Mouse (Mus musculus): ENCODE data around the gene Mmab. TPM values are rescaled to one million over a fixed set of nuclear protein-coding genes. Genes with fewer than 3 reads are reported as not detected.

Mmab gene
- polyA plus RNA-seq, 1 experiment from 2014 or later = 36.3 TPM

- Histone ChIP-seq H3K9ac (no peak overlapping the region), H3K4me2 (no peak overlapping the region), H3K27me3 (no peaks in the 10 kb centered on the region), H3K4me1 (replicated peaks) (no peaks in the 10 kb centered on the region), H3K9me3 (no peaks in the 10 kb centered on the region), H3K36me3 (peaks cover 96% of the 10 kb centered on the region), H3K27ac (replicated peaks) (no peak overlapping the region), H3K4me3 (no peak overlapping the region)
- 91% methylated on average over 14 of the region's 14 CpGs for WGBS
- no peak for ATAC-seq (ENCODE audit: low FRiP score, low read depth)
These were observed 37.3 kb downstream of the Mmab start for GRCm38 (mm10) chr5:114406592-114406991.

GRCm38 (mm10) chr5:114393169-114393568 lies 50.7 kb downstream of the Mmab start:
- no peak for ATAC-seq (ENCODE audit: low FRiP score, low read depth)
- Histone ChIP-seq H3K4me2 (no peak overlapping the region), H3K9ac (no peak overlapping the region), H3K36me3 (peaks cover 56% of the 10 kb centered on the region), H3K4me1 (replicated peaks) (no peaks in the 10 kb centered on the region), H3K27ac (replicated peaks) (no peak overlapping the region), H3K27me3 (no peaks in the 10 kb centered on the region), H3K4me3 (no peak overlapping the region), H3K9me3 (no peaks in the 10 kb centered on the region)
- WGBS = 90% methylated on average over 9 of the region's 9 CpGs

GRCm38 (mm10) chr5:114384448-114384847 lies 59.4 kb downstream of the Mmab start:
- Histone ChIP-seq H3K27me3 (no peaks in the 10 kb centered on the region), H3K36me3 (peaks cover 37% of the 10 kb centered on the region), H3K4me1 (replicated peaks) (peaks cover 20% of the 10 kb centered on the region), H3K4me2 (no peak overlapping the region), H3K9ac (no peak overlapping the region), H3K9me3 (no peaks in the 10 kb centered on the region), H3K4me3 (no peak overlapping the region), H3K27ac (replicated peaks) (no peak overlapping the region)
- no peak for ATAC-seq (ENCODE audit: low FRiP score, low read depth)
- WGBS = 91% methylated on average over 8 of the region's 8 CpGs

- Histone ChIP-seq H3K4me1 (replicated peaks) (peaks cover 31% of the 10 kb centered on the region), H3K27ac (replicated peaks) (no peak overlapping the region), H3K36me3 (peaks cover 26% of the 10 kb centered on the region), H3K27me3 (no peaks in the 10 kb centered on the region), H3K9me3 (no peaks in the 10 kb centered on the region), H3K4me2 (no peak overlapping the region), H3K9ac (no peak overlapping the region), H3K4me3 (no peak overlapping the region)
- ATAC-seq (ENCODE audit: low FRiP score, low read depth) = no peak
- WGBS = 76% methylated on average over 9 of the region's 9 CpGs
These were observed 60.5 kb downstream of the Mmab start for GRCm38 (mm10) chr5:114383184-114383904.

Small RNA genes within 50 kb of the gene (microRNA-seq; reads per million reads assigned to microRNA genes)
- gene Mir7027 = not detected

Other genes starting within 250 kb of the Mmab start
- 0.12 and 0.73 TPM in 2 replicates for gene Foxn4, start 170.3 kb downstream of the Mmab start, polyA plus RNA-seq (2015; fragmentation: Nextera tagmentation; extraction: Ambion mirVana)
- 0.60 and 0.64 TPM in 2 replicates for gene Myo1h, start 154.9 kb downstream of the Mmab start, polyA plus RNA-seq (2015; fragmentation: Nextera tagmentation; extraction: Ambion mirVana)
- gene Kctd10, start 63.6 kb downstream of the Mmab start, polyA plus RNA-seq (2015; fragmentation: Nextera tagmentation; extraction: Ambion mirVana) = 62.2 and 63.9 TPM in 2 replicates
- 39.6 and 41.3 TPM in 2 replicates for gene Ube3b, start 63.5 kb downstream of the Mmab start, polyA plus RNA-seq (2015; fragmentation: Nextera tagmentation; extraction: Ambion mirVana)
- 74.6 and 78.0 TPM in 2 replicates for gene Mvk, start 209 bp upstream of the Mmab start, polyA plus RNA-seq (2015; fragmentation: Nextera tagmentation; extraction: Ambion mirVana)
- gene Fam222a, start 124.0 kb upstream of the Mmab start, polyA plus RNA-seq (2015; fragmentation: Nextera tagmentation; extraction: Ambion mirVana) = 6.6 and 8.3 TPM in 2 replicates
- 1.6 and 1.9 TPM in 2 replicates for gene Trpv4, start 214.4 kb upstream of the Mmab start, polyA plus RNA-seq (2015; fragmentation: Nextera tagmentation; extraction: Ambion mirVana)
- gene Gltp, start 246.9 kb upstream of the Mmab start, polyA plus RNA-seq (2015; fragmentation: Nextera tagmentation; extraction: Ambion mirVana) = 46.6 and 48.0 TPM in 2 replicates

All from hindbrain, embryonic 15.5 days (tissue).